ENCODE assay signal across 17 mouse cellular contexts in genomic region chr10:29493996-29494395, GRCm38 (mm10). TPM values are rescaled to one million over a fixed set of nuclear protein-coding genes. Genes with fewer than 3 reads are reported as not detected.
DNase-seq lines count a peak whose midpoint lies in the region; TF ChIP-seq lines count a peak whose summit lies in the region.
"Had no signal": no experiment of that assay in that cellular context is flagged by ENCODE, and none has a peak within 500 bp of the region (broad histone marks: within the 10 kb centered on the region; RNA-seq: fewer than 3 reads in every experiment).

No protein-coding gene starts in this region.

- WGBS in kidney, adult 2 months: 61% methylated on average over 1 of the region's 1 CpGs

- TF ChIP-seq POLR2A in kidney, adult 2 months (IDR thresholded peaks at IDR 0.05; ENCODE audit: low read depth, low read length): no peak

- H3K27me3 ChIP-seq in kidney, adult 2 months (replicated peaks; ENCODE audit: control insufficient read depth, insufficient read depth, low read length): no peaks in the 10 kb centered on the region
- H3K27me3 ChIP-seq: CH12.LX; limb, embryonic 13.5 days; liver, embryonic 15.5 days; midbrain, embryonic 13.5 days; neural tube, embryonic 12.5 days had no signal

- no peaks in the 10 kb centered on the region for H3K36me3 ChIP-seq in kidney, adult 2 months (ENCODE audit: control insufficient read depth, insufficient read depth, low read length)
- H3K36me3 ChIP-seq: embryonic facial prominence, embryonic 10.5 days; liver, embryonic 15.5 days; midbrain, embryonic 13.5 days; neural tube, embryonic 12.5 days had no signal

- TF ChIP-seq CTCF in kidney, adult 2 months (conservative IDR thresholded peaks at IDR 0.05; ENCODE audit: insufficient read depth, insufficient read length, low read depth, low read length): no peak

- no peaks in the 10 kb centered on the region for H3K4me1 ChIP-seq in kidney, adult 2 months (ENCODE audit: control insufficient read depth, insufficient read depth, low read length)
- H3K4me1 ChIP-seq: embryonic facial prominence, embryonic 10.5 days; limb, embryonic 13.5 days; liver, embryonic 15.5 days; midbrain, embryonic 13.5 days; neural tube, embryonic 12.5 days had no signal

- no peak overlapping the region for H3K27ac ChIP-seq in kidney, adult 2 months (ENCODE audit: insufficient read depth, low read depth, low read length)
- H3K27ac ChIP-seq: embryonic facial prominence, embryonic 10.5 days; limb, embryonic 13.5 days; liver, embryonic 15.5 days; midbrain, embryonic 13.5 days; neural tube, embryonic 12.5 days had no signal

- peak; percentile 14 to 23 for DNase-seq in cerebellum, postnatal 10 days
- DNase-seq in cerebellum, adult 8-10 months: no peak
- peak; percentile 3 for DNase-seq in kidney, adult 2 months
- DNase-seq in kidney, adult 11 months: no peak
- DNase-seq in lung, postnatal 36 days: peak; percentile 6
- no peak for DNase-seq in lung, postnatal 14 days
- no peak for DNase-seq in thymus, postnatal 4 days
- DNase-seq: cerebellum, adult 11-12 months; heart, adult 11 months; spleen, adult 18-20 months; thymus, postnatal 25 days had no signal

- no peak overlapping the region for H3K4me3 ChIP-seq in kidney, adult 2 months (ENCODE audit: insufficient read depth, low read depth, low read length)
- H3K4me3 ChIP-seq: embryonic facial prominence, embryonic 10.5 days; limb, embryonic 13.5 days; liver, embryonic 15.5 days; midbrain, embryonic 13.5 days; neural tube, embryonic 12.5 days had no signal

RNA-seq across cellular contexts. Expression of gene Rspo3, which starts 41.7 kb away (rescaled TPM):
- polyA plus RNA-seq in kidney, adult 2 months (2012; rRNA removed): 0.43 and 0.59 TPM in 2 replicates

Comparison
In these comparisons a context has a peak if more than half of its experiments do, and no peak if none do; other contexts are left out.
1. DNase-seq: peak in cerebellum, postnatal 10 days (2 of 2), kidney, adult 2 months (single experiment) and lung, postnatal 36 days (single experiment); none in cerebellum, adult 8-10 months (single experiment), kidney, adult 11 months (single experiment), lung, postnatal 14 days (single experiment) and thymus, postnatal 4 days (single experiment).